Mouse (Mus musculus) embryo, embryonic 9.5 days (tissue): Measurements from ENCODE around the gene Shox2.

Source experiments
- DNase-seq: peaks from one replicate; pipeline ENCODE4 v3.0.0-alpha.2; 2017; ENCODE audit errors: extremely low spot score

Gene Shox2

GRCm38 (mm10) chr3:66964884-66965283 lies 16.7 kb downstream of the Shox2 start:
- no peak for DNase-seq

GRCm38 (mm10) chr3:66959972-66960371 lies 21.6 kb downstream of the Shox2 start:
- no peak for DNase-seq

GRCm38 (mm10) chr3:66955126-66955525 lies 26.4 kb downstream of the Shox2 start:
- DNase-seq: no peak

GRCm38 (mm10) chr3:66939675-66940074 lies 41.9 kb downstream of the Shox2 start:
- no peak for DNase-seq

- DNase-seq: no peak
Observed at GRCm38 (mm10) chr3:66922436-66922835, 59.1 kb downstream of the Shox2 start.
